Mouse (Mus musculus) kidney, embryonic 15.5 days (tissue): ENCODE results near the gene Olfr116. TPM values are rescaled to one million over a fixed set of nuclear protein-coding genes. Genes with fewer than 3 reads are reported as not detected.

Experiments used
- ATAC-seq: fragments of 200-750 bp; cut with Nextera tagmentation; replicated peaks from 2 replicates; pipeline ENCODE4 v1.8.0; 2017; ENCODE audit warnings: moderate TSS enrichment; ENCODE audit not compliant: low FRiP score
- H3K27ac ChIP-seq: fragments of 300-500 bp; sonication (generic); 2 replicates; pipeline ENCODE4 v1.5.1; 2015; ENCODE audit warnings: mild to moderate bottlenecking, inconsistent platforms
- H3K27me3 ChIP-seq: fragments of 300-500 bp; sonication (generic); 2 replicates; pipeline ENCODE4 v1.6.1; 2015; ENCODE audit warnings: inconsistent platforms
- H3K36me3 ChIP-seq: fragments of 300-500 bp; sonication (generic); 2 replicates; pipeline ENCODE4 v1.6.1; 2015; ENCODE audit warnings: inconsistent platforms
- H3K4me1 ChIP-seq: fragments of 300-500 bp; sonication (generic); 2 replicates; pipeline ENCODE4 v1.6.1; 2015; ENCODE audit warnings: inconsistent platforms
- H3K4me2 ChIP-seq: fragments of 300-500 bp; sonication (generic); 2 replicates; pipeline ENCODE4 v1.6.1; 2015; ENCODE audit warnings: moderate library complexity, mild to moderate bottlenecking, inconsistent platforms
- H3K4me3 ChIP-seq: fragments of 300-500 bp; sonication (generic); replicated peaks from 2 replicates; pipeline ENCODE4 v1.5.1; 2015; ENCODE audit warnings: mild to moderate bottlenecking, inconsistent platforms
- H3K9ac ChIP-seq: fragments of 300-500 bp; sonication (generic); 2 replicates; pipeline ENCODE4 v1.6.1; 2015; ENCODE audit warnings: mild to moderate bottlenecking, inconsistent platforms
- H3K9me3 ChIP-seq: fragments of 300-500 bp; sonication (generic); replicated peaks from 2 replicates; pipeline ENCODE4 v1.6.1; 2016; ENCODE audit warnings: inconsistent platforms
- WGBS: fragments of 180-500 bp; shearing (Covaris S2); methylation state at CpG from one replicate; pipeline ENCODE4 v1.1.7; 2015; ENCODE audit warnings: mixed read lengths; 5-methylcytosine and 5-hydroxymethylcytosine counted together
- polyA plus RNA-seq: library from polyadenylated mRNA; unstranded; fragments of >200 nt; fragmentation: Nextera tagmentation; extraction: Ambion mirVana; gene quantifications from 2 replicates; pipeline ENCODE4 v1.2.1, GENCODE M21; 2015

Olfr116 gene
- not detected in 2 replicates for polyA plus RNA-seq

DNA sequence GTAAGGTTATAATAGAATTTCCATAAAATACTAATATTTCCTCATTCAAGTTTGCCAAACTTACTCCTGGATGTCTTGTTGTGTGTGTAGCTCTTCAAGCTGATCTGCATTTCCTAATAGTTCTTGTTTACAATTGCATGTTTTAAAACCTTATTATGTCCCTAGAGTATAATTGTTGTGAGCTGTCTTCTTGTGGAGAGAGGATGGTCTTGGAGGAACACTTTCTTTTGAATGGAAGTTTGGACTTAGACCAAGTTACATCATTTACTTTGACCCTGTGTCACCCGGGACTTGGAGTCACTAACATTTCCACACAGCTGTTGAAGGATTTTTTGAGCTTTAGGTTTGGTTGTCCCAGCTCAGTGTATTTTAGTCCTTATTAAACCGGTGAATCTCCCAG lies at the start of gene Olfr116, which contains the start of gene Olfr115:
Olfr116 (minus strand) TSS at position 191 of the 400 bp plus-strand sequence.
Olfr115 (minus strand) TSS at position 101 of the 400 bp plus-strand sequence.
- 78% methylated on average over 2 of the region's 2 CpGs for WGBS
- H3K27ac ChIP-seq = no peak within 1 kb of the TSS
- H3K9me3 ChIP-seq = 0 out of 2 replicates have a peak, but pooled peaks cover 4% of the 10 kb centered on the region
- no peak within 1 kb of the TSS for H3K4me2 ChIP-seq
- H3K4me3 ChIP-seq = no peak within 1 kb of the TSS
- no peak for ATAC-seq
- no peak within 1 kb of the TSS for H3K9ac ChIP-seq
- no peaks in the 10 kb centered on the region for H3K36me3 ChIP-seq
- H3K27me3 ChIP-seq = no peaks in the 10 kb centered on the region
- no peaks in the 10 kb centered on the region for H3K4me1 ChIP-seq

DNA sequence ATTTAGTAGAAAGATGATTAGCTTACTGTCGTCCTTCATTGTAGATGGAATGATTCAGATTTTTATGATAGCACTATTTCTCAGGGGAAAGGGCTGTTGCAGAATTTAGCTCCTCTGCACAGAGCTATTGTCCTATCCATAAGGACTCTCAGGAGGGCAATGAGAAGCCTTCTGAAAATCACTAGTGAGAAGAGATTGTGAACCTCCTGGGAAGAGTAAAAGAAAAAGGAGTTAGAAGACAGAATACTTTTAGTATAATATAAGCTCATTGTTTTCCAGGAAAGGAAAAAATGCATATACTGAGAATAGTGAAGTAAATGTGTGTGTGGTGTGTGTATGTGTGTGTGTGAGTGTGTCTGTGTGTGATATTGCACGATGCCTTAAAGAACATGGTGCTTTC lies 39.7 kb upstream of the Olfr116 start, which contains the start of gene Olfr118:
Olfr118 (plus strand) TSS at position 301 of the 400 bp plus-strand sequence.
- Histone ChIP-seq H3K27ac (no peak within 1 kb of the TSS), H3K4me2 (no peak within 1 kb of the TSS), H3K9ac (no peak within 1 kb of the TSS), H3K4me1 (no peaks in the 10 kb centered on the region), H3K27me3 (no peaks in the 10 kb centered on the region), H3K4me3 (no peak within 1 kb of the TSS), H3K36me3 (no peaks in the 10 kb centered on the region), H3K9me3 (no peaks in the 10 kb centered on the region)
- no peak for ATAC-seq
- WGBS = 64% methylated on average over 2 of the region's 2 CpGs

DNA sequence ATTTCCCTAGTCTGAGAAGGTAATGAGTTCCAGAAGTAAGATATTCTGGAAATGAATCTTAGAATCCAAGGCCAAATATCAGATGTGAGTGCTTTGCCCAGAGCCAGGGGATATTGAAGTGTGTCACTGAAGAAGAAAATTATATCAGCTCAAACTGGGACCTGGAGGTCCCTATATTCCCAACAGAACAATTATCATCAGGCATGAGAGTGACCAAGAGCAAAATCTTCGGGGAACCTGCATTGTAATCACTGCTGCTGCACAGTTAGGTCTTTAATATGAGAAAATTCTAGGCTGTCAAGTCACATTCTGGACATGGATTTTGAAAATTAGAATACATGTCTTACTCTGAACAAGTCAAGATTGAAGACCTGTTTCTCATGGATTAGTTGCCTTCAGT lies 36.7 kb upstream of the Olfr116 start, which contains the start of gene Olfr117:
Olfr117 (minus strand) TSS at position 101 of the 400 bp plus-strand sequence.
- 67% methylated on average over 1 of the region's 1 CpGs for WGBS
- Histone ChIP-seq H3K4me1 (no peaks in the 10 kb centered on the region), H3K4me3 (no peak within 1 kb of the TSS), H3K36me3 (no peaks in the 10 kb centered on the region), H3K9me3 (no peaks in the 10 kb centered on the region), H3K27ac (no peak within 1 kb of the TSS), H3K27me3 (no peaks in the 10 kb centered on the region), H3K9ac (no peak within 1 kb of the TSS), H3K4me2 (no peak within 1 kb of the TSS)
- no peak for ATAC-seq

DNA sequence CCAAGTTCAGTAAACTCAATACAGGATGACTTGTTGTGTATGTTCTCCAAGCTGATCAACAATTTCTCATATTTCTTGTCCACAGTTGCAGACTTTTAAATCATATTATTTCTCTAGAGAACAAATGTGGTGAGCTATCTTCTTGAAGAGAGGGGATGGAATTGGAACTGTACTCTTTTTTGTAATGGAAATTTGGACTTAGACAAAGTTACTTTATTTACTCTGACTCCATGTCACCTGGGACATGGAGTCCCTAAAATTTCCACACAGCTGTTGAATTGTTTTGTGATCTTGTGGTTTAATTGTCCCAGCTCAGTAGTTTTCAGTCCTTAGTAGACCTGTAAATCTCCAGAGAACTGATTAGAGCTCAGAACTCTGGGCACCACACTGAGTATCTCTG lies 34.4 kb downstream of the Olfr116 start, which contains the start of gene Olfr114:
Olfr114 (minus strand) TSS at position 101 of the 400 bp plus-strand sequence.
- H3K4me1 ChIP-seq = no peaks in the 10 kb centered on the region
- no peaks in the 10 kb centered on the region for H3K36me3 ChIP-seq
- H3K27ac ChIP-seq = no peak within 1 kb of the TSS
- no peaks in the 10 kb centered on the region for H3K27me3 ChIP-seq
- H3K9me3 ChIP-seq = no peaks in the 10 kb centered on the region
- H3K9ac ChIP-seq = no peak within 1 kb of the TSS
- H3K4me3 ChIP-seq = no peak within 1 kb of the TSS
- ATAC-seq = no peak
- H3K4me2 ChIP-seq = no peak within 1 kb of the TSS

DNA sequence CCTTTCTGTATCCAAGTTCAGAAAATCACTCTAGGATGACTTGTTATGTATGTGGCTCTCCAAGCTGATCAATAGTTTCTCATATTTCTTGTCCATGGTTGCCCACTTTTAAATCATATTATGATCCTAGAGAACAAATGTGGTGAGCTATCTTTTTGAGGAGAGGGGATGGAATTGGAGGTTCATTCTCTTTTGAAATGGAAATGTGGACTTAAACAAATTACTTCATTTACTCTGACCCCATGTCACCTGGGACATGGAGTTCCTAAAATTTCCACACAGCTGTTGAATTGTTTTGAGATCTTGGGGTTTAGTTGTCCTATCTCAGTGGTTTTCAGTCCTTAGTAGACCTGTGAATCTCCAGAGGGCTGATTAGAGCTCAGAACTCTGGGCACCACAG lies 49.4 kb downstream of the Olfr116 start, which contains the start of gene Olfr113:
Olfr113 (minus strand) TSS at position 101 of the 400 bp plus-strand sequence.
- no peak within 1 kb of the TSS for H3K9ac ChIP-seq
- H3K27ac ChIP-seq = no peak within 1 kb of the TSS
- no peaks in the 10 kb centered on the region for H3K9me3 ChIP-seq
- no peaks in the 10 kb centered on the region for H3K36me3 ChIP-seq
- H3K27me3 ChIP-seq = no peaks in the 10 kb centered on the region
- H3K4me3 ChIP-seq = no peak within 1 kb of the TSS
- no peak within 1 kb of the TSS for H3K4me2 ChIP-seq
- no peaks in the 10 kb centered on the region for H3K4me1 ChIP-seq
- ATAC-seq = no peak

Other genes with a start within 250 kb of the Olfr116 start
- gene Olfr105-ps, start 248.2 kb downstream of the Olfr116 start, polyA plus RNA-seq = not detected in 2 replicates
- gene Olfr106-ps, start 236.8 kb downstream of the Olfr116 start, polyA plus RNA-seq = not detected in 2 replicates
- not detected in 2 replicates for gene Olfr107, start 228.0 kb downstream of the Olfr116 start, polyA plus RNA-seq
- not detected in 2 replicates for gene Olfr108, start 181.7 kb downstream of the Olfr116 start, polyA plus RNA-seq
- not detected in 2 replicates for gene Olfr109, start 168.3 kb downstream of the Olfr116 start, polyA plus RNA-seq
- gene H2-M2, start 143.6 kb downstream of the Olfr116 start, polyA plus RNA-seq = not detected in 2 replicates
- not detected in 2 replicates for gene Olfr110, start 134.7 kb downstream of the Olfr116 start, polyA plus RNA-seq
- not detected in 2 replicates for gene Olfr111, start 119.2 kb downstream of the Olfr116 start, polyA plus RNA-seq
- gene Olfr112, start 57.7 kb downstream of the Olfr116 start, polyA plus RNA-seq = not detected in 2 replicates
- not detected in 2 replicates for gene Olfr113, start 49.5 kb downstream of the Olfr116 start, polyA plus RNA-seq
- gene Olfr114, start 34.5 kb downstream of the Olfr116 start, polyA plus RNA-seq = not detected in 2 replicates
- not detected in 2 replicates for gene Olfr115, start 90 bp downstream of the Olfr116 start, polyA plus RNA-seq
- gene Olfr117, start 36.6 kb upstream of the Olfr116 start, polyA plus RNA-seq = not detected in 2 replicates
- not detected in 2 replicates for gene Olfr118, start 39.8 kb upstream of the Olfr116 start, polyA plus RNA-seq
- not detected in 2 replicates for gene Olfr119, start 69.4 kb upstream of the Olfr116 start, polyA plus RNA-seq
- gene Olfr120, start 94.6 kb upstream of the Olfr116 start, polyA plus RNA-seq = not detected in 2 replicates
- not detected in 2 replicates for gene Olfr121, start 121.7 kb upstream of the Olfr116 start, polyA plus RNA-seq
- not detected in 2 replicates for gene Olfr122, start 141.4 kb upstream of the Olfr116 start, polyA plus RNA-seq
- gene Olfr123, start 166.3 kb upstream of the Olfr116 start, polyA plus RNA-seq = not detected in 2 replicates
- gene Olfr124, start 172.7 kb upstream of the Olfr116 start, polyA plus RNA-seq = not detected in 2 replicates
- gene Olfr125, start 205.8 kb upstream of the Olfr116 start, polyA plus RNA-seq = not detected in 2 replicates
- not detected in 2 replicates for gene Olfr126, start 220.3 kb upstream of the Olfr116 start, polyA plus RNA-seq